Mouse (Mus musculus) midbrain, embryonic 11.5 days (tissue): ENCODE data around the gene Lrrn4cl. TPM values are rescaled to one million over a fixed set of nuclear protein-coding genes. Genes with fewer than 3 reads are reported as not detected.

ENCODE experiments used
- ATAC-seq: fragments of 200-750 bp; cut with Nextera tagmentation; 2 replicates; pipeline ENCODE4 v1.8.0; 2017; ENCODE audit warnings: moderate TSS enrichment, moderate library complexity; ENCODE audit not compliant: low FRiP score
- DNase-seq: peaks from one replicate; pipeline ENCODE4 v3.0.0; 2015; ENCODE audit warnings: low spot score; ENCODE audit errors: missing footprints
- H3K27ac ChIP-seq: fragments of 300-500 bp; sonication (generic); 2 replicates; pipeline ENCODE4 v1.5.1; 2014; ENCODE audit warnings: low read depth, low read length
- H3K27me3 ChIP-seq: fragments of 300-500 bp; sonication (generic); 2 replicates; pipeline ENCODE4 v1.6.1; 2014; ENCODE audit warnings: mild to moderate bottlenecking, low read length, moderate library complexity, mixed read lengths; ENCODE audit not compliant: control insufficient read depth, insufficient read depth
- H3K36me3 ChIP-seq: fragments of 300-500 bp; sonication (generic); 2 replicates; pipeline ENCODE4 v1.6.1; 2014; ENCODE audit warnings: mild to moderate bottlenecking, low read length, moderate library complexity, mixed read lengths; ENCODE audit not compliant: control insufficient read depth, insufficient read depth
- H3K4me1 ChIP-seq: fragments of 300-500 bp; sonication (generic); 2 replicates; pipeline ENCODE4 v1.6.1; 2014; ENCODE audit warnings: low read length; ENCODE audit not compliant: control insufficient read depth, insufficient read depth
- H3K4me2 ChIP-seq: fragments of 300-500 bp; sonication (generic); 2 replicates; pipeline ENCODE4 v1.6.1; 2014; ENCODE audit warnings: mild to moderate bottlenecking, moderate library complexity
- H3K4me3 ChIP-seq: fragments of 300-500 bp; sonication (generic); 2 replicates; pipeline ENCODE4 v1.5.1; 2014; ENCODE audit warnings: low read depth, low read length
- H3K9ac ChIP-seq: fragments of 300-500 bp; sonication (generic); 2 replicates; pipeline ENCODE4 v1.6.1; 2014; ENCODE audit warnings: low read length
- H3K9me3 ChIP-seq: fragments of 300-500 bp; sonication (generic); 2 replicates; pipeline ENCODE4 v1.6.1; 2016; ENCODE audit warnings: low read length; ENCODE audit not compliant: control insufficient read depth
- WGBS: fragments of 180-500 bp; shearing (Covaris S2); extraction: QIAGEN DNeasy Blood & Tissue Kit; methylation state at CpG from one replicate; pipeline ENCODE4 v1.1.7; 2014; 5-methylcytosine and 5-hydroxymethylcytosine counted together
- polyA plus RNA-seq: library from polyadenylated mRNA; unstranded; fragments of >200 nt; fragmentation: Nextera tagmentation; extraction: Ambion mirVana; gene quantifications from 2 replicates; pipeline ENCODE4 v1.2.1, GENCODE M21; 2014

The Lrrn4cl gene
- polyA plus RNA-seq, 1 experiment from 2014 or later: 0.18 TPM

- no peaks in the 10 kb centered on the region for H3K9me3 ChIP-seq
- DNase-seq (no peak), ATAC-seq (peak; percentile 36)
- peak overlapping the region; percentile 15; the same call in 1 of the 2 replicates for H3K27ac ChIP-seq
- H3K4me1 ChIP-seq: peaks cover 6% of the 10 kb centered on the region
- H3K9ac ChIP-seq: peak overlapping the region; percentile 93
- peak overlapping the region; percentile 96 for H3K4me2 ChIP-seq
- H3K4me3 ChIP-seq: peak overlapping the region; percentile 98
- H3K36me3 ChIP-seq: peaks cover 5% of the 10 kb centered on the region; the same call in 1 of the 2 replicates
- WGBS: 67% methylated on average over 9 of the region's 9 CpGs
- no peaks in the 10 kb centered on the region for H3K27me3 ChIP-seq
Observed at GRCm38 (mm10) chr19:8870838-8871237, 20.3 kb downstream of the Lrrn4cl start.

GRCm38 (mm10) chr19:8871267-8872186, 21.0 kb downstream of the Lrrn4cl start, which contains the start of gene Ubxn1:
Gene Ubxn1 (plus strand): TSS chr19:8871496.
- Histone ChIP-seq H3K9ac (peak within 1 kb of the TSS; percentile 93), H3K4me1 (peaks cover 6% of the 10 kb centered on the region), H3K9me3 (no peaks in the 10 kb centered on the region), H3K36me3 (peaks cover 5% of the 10 kb centered on the region; the same call in 1 of the 2 replicates), H3K27me3 (no peaks in the 10 kb centered on the region), H3K4me2 (peak within 1 kb of the TSS; percentile 96), H3K4me3 (peak within 1 kb of the TSS; percentile 98), H3K27ac (peak within 1 kb of the TSS; percentile 65)
- DNase-seq (peak; percentile 98), ATAC-seq (peak; percentile 99)
- WGBS: under 1% methylated on average over 59 of the region's 59 CpGs

- H3K4me2 ChIP-seq: peak overlapping the region; percentile 96
- peak overlapping the region; percentile 98 for H3K4me3 ChIP-seq
- peaks cover 5% of the 10 kb centered on the region; the same call in 1 of the 2 replicates for H3K36me3 ChIP-seq
- DNase-seq: no peak
- H3K27ac ChIP-seq: no peak overlapping the region
- H3K27me3 ChIP-seq: no peaks in the 10 kb centered on the region
- 81% methylated on average over 10 of the region's 10 CpGs for WGBS
- ATAC-seq: no peak
- peaks cover 6% of the 10 kb centered on the region for H3K4me1 ChIP-seq
- H3K9ac ChIP-seq: peak overlapping the region; percentile 93
- no peaks in the 10 kb centered on the region for H3K9me3 ChIP-seq
Observed at GRCm38 (mm10) chr19:8872266-8872840, 21.8 kb downstream of the Lrrn4cl start.

- WGBS: 95% methylated on average over 7 of the region's 7 CpGs
- H3K27ac ChIP-seq: no peak overlapping the region
- peaks cover 12% of the 10 kb centered on the region for H3K4me1 ChIP-seq
- no peaks in the 10 kb centered on the region for H3K9me3 ChIP-seq
- no peaks in the 10 kb centered on the region for H3K27me3 ChIP-seq
- no peak overlapping the region for H3K9ac ChIP-seq
- DNase-seq: no peak
- H3K4me3 ChIP-seq: no peak overlapping the region
- peaks cover 5% of the 10 kb centered on the region; the same call in 1 of the 2 replicates for H3K36me3 ChIP-seq
- ATAC-seq: no peak
- H3K4me2 ChIP-seq: no peak overlapping the region
Observed at GRCm38 (mm10) chr19:8875031-8875430, 24.5 kb downstream of the Lrrn4cl start.

- peaks cover 7% of the 10 kb centered on the region; the same call in 1 of the 2 replicates for H3K4me1 ChIP-seq
- peak within 1 kb of the TSS; percentile 87 for H3K9ac ChIP-seq
- DNase-seq (peak; percentile 97), ATAC-seq (peak; percentile 98)
- H3K9me3 ChIP-seq: no peaks in the 10 kb centered on the region
- under 1% methylated on average over 42 of the region's 42 CpGs for WGBS
- peak within 1 kb of the TSS; percentile 87 for H3K4me2 ChIP-seq
- no peaks in the 10 kb centered on the region for H3K36me3 ChIP-seq
- no peaks in the 10 kb centered on the region for H3K27me3 ChIP-seq
- H3K27ac ChIP-seq: peak within 1 kb of the TSS; percentile 56
- H3K4me3 ChIP-seq: peak within 1 kb of the TSS; percentile 73
Observed at GRCm38 (mm10) chr19:8880311-8881033, 29.9 kb downstream of the Lrrn4cl start, which contains the start of gene Uqcc3. Gene Uqcc3 (minus strand): TSS chr19:8880923.

GRCm38 (mm10) chr19:8881034-8881392, 30.4 kb downstream of the Lrrn4cl start:
- H3K4me1 ChIP-seq: peaks cover 7% of the 10 kb centered on the region; the same call in 1 of the 2 replicates
- peak overlapping the region; percentile 73 for H3K4me3 ChIP-seq
- DNase-seq (no peak), ATAC-seq (peak; percentile 42)
- WGBS: 13% methylated on average over 3 of the region's 3 CpGs
- peak overlapping the region; percentile 87 for H3K4me2 ChIP-seq
- H3K27ac ChIP-seq: peak overlapping the region; percentile 56; the same call in 1 of the 2 replicates
- no peaks in the 10 kb centered on the region for H3K9me3 ChIP-seq
- no peaks in the 10 kb centered on the region for H3K36me3 ChIP-seq
- peak overlapping the region; percentile 87 for H3K9ac ChIP-seq
- no peaks in the 10 kb centered on the region for H3K27me3 ChIP-seq

- no peaks in the 10 kb centered on the region for H3K9me3 ChIP-seq
- H3K36me3 ChIP-seq: no peaks in the 10 kb centered on the region
- no peak within 1 kb of the TSS for H3K4me3 ChIP-seq
- DNase-seq (no peak), ATAC-seq (no peak)
- WGBS: 64% methylated on average over 3 of the region's 3 CpGs
- H3K27me3 ChIP-seq: no peaks in the 10 kb centered on the region
- H3K4me2 ChIP-seq: no peak within 1 kb of the TSS
- H3K4me1 ChIP-seq: peaks cover 14% of the 10 kb centered on the region
- no peak within 1 kb of the TSS for H3K27ac ChIP-seq
- H3K9ac ChIP-seq: no peak within 1 kb of the TSS
Observed at GRCm38 (mm10) chr19:8883616-8884015, 33.0 kb downstream of the Lrrn4cl start, which contains the start of the genes Lbhd1 and Gm49403. Gene Lbhd1 (plus strand): TSS chr19:8883732. Gene Gm49403 (plus strand): TSS chr19:8883930.

GRCm38 (mm10) chr19:8886916-8887584, 36.5 kb downstream of the Lrrn4cl start:
- Histone ChIP-seq H3K4me3 (no peak overlapping the region; the same call in 1 of the 2 replicates), H3K9me3 (no peaks in the 10 kb centered on the region), H3K36me3 (peaks cover 2% of the 10 kb centered on the region; the same call in 1 of the 2 replicates), H3K4me2 (peak overlapping the region; percentile 88), H3K4me1 (peaks cover 10% of the 10 kb centered on the region), H3K27me3 (no peaks in the 10 kb centered on the region), H3K9ac (no peak overlapping the region; the same call in 1 of the 2 replicates), H3K27ac (peak overlapping the region; percentile 25; the same call in 1 of the 2 replicates)
- WGBS: 43% methylated on average over 1 of the region's 1 CpGs
- ATAC-seq (no peak), DNase-seq (no peak)
